Mouse (Mus musculus): ENCODE results near the gene Vmn1r236.

The Vmn1r236 gene

DNA sequence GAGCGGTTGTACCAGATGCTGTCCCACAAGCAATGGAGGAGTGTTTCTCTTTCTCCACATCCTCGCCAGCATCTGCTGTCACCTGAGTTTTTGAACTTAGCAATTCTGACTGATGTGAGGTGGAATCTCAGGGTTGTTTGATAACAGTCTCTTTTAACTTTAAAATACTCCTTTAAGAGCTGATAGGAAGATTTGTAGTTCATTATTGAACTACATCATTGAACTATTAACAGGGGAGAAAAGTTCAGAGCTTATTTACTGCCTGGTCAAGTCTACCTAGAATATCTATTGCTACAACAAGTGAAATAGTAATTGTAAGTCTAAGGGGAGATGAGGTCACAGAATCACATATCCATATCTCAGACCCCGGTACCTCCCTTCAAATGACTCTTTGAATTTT, at the start of gene Vmn1r236:
Vmn1r236 (plus strand) TSS at position 301 of the 400 bp plus-strand sequence.
- DNase-seq (ENCODE audit: low read depth, low spot score), result no peak

DNA sequence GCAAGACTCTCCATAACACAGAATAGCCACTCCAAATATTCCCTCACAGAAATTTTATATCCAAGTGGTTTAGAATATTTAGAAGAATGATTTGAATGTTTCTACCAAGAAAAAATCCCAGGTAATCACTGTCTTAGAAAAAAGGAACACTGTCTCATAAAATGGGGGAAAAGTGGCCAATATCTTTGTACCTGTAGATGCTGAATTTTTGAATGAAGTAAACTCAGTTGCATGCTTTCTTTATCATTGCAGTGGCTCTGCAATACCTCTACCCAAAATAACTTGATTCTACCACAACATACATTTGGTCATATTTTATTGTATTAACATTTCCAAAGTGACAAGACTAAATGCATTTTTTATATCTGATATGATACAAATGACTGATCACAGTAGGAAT, 26.6 kb upstream of the Vmn1r236 start, which contains the start of gene Vmn1r235:
Vmn1r235 (plus strand) TSS at position 301 of the 400 bp plus-strand sequence.
- DNase-seq (ENCODE audit: low read depth, low spot score), result no peak

GRCm38 (mm10) chr17:21272103-21272502, 10.6 kb upstream of the Vmn1r236 start:
- peak; percentile 84 for DNase-seq (ENCODE audit: low read depth, low spot score)

GRCm38 (mm10) chr17:21284395-21284794, 1.7 kb downstream of the Vmn1r236 start:
- DNase-seq (ENCODE audit: low read depth, low spot score), result no peak

GRCm38 (mm10) chr17:21289695-21290094, 7.0 kb downstream of the Vmn1r236 start:
- DNase-seq (ENCODE audit: low read depth, low spot score), result no peak

DNA sequence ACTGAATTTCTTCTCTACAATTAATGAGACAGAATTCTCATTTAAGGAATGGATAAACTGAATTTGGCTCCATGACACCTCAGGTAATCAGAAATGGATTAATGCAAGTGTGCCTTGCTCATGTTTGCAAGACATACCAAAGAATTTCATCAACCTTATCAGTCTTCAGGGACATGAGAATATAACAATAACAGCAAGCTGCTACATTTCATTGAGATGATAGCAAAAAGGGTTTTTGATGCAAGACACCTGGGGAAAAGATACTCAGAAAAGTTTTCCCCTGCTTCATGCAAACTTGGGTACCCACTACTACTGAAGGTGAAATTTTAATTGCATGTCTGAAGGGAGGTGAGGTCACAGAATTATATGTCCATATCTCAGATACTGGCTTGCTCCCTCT, 28.8 kb downstream of the Vmn1r236 start, which contains the start of gene Vmn1r237:
Vmn1r237 (plus strand) TSS at position 301 of the 400 bp plus-strand sequence.
- no peak for DNase-seq (ENCODE audit: low read depth, low spot score)

All from R1 (cell line).